Mouse (Mus musculus) olfactory bulb, adult 2 months (tissue): ENCODE data around the gene Sesn2. TPM values are rescaled to one million over a fixed set of nuclear protein-coding genes. Genes with fewer than 3 reads are reported as not detected.
A peak's percentile ranks its signal among the peaks of the same experiment; 100 is the strongest.
"Not testable (repeated sequence)": the region's sequence is repeated elsewhere in the genome, so short reads cannot be mapped to it uniquely, and the experiment has no call there.

ENCODE experiments used
- H3K27ac ChIP-seq: fragments of 200-500 bp; 2 replicates; pipeline ENCODE4 v1.5.1; 2012; ENCODE audit warnings: low read depth, low read length; ENCODE audit not compliant: insufficient read depth
- H3K4me1 ChIP-seq: fragments of 200-500 bp; 2 replicates; pipeline ENCODE4 v1.6.1; 2012; ENCODE audit warnings: low read length; ENCODE audit not compliant: control insufficient read depth, insufficient read depth
- H3K4me3 ChIP-seq: fragments of 200-500 bp; 2 replicates; pipeline ENCODE4 v1.5.1; 2012; ENCODE audit warnings: mild to moderate bottlenecking, low read depth, low read length, moderate library complexity; ENCODE audit not compliant: insufficient read depth
- CTCF ChIP-seq: fragments of 200-500 bp; IDR thresholded peaks from 2 replicates; pipeline ENCODE4 v1.5.1; 2012; ENCODE audit warnings: low read depth, mild to moderate bottlenecking, low read length, moderate library complexity; ENCODE audit not compliant: insufficient read depth
- POLR2A ChIP-seq: fragments of 200-500 bp; IDR thresholded peaks from 2 replicates; pipeline ENCODE4 v1.6.1; 2012; ENCODE audit warnings: mild to moderate bottlenecking, low read depth, low read length, moderate library complexity; ENCODE audit not compliant: insufficient read depth
- WGBS: fragments of 180-500 bp; shearing (Covaris S2); methylation state at CpG from one replicate; pipeline ENCODE4 v1.1.7; 2018; 5-methylcytosine and 5-hydroxymethylcytosine counted together
- polyA plus RNA-seq: library from polyadenylated mRNA; stranded (reverse); fragments of >200 nt; gene quantifications from 2 replicates; pipeline ENCODE4 v1.2.4, GENCODE M21; 2012; ENCODE audit warnings: low replicate concordance; ENCODE audit not compliant: missing spikeins, insufficient read depth, insufficient read length

Gene Sesn2
- polyA plus RNA-seq: not detected in 2 replicates

GRCm38 (mm10) chr4:132510352-132510798 lies at the start of gene Sesn2:
TSS of gene Sesn2 (minus strand) at chr4:132510501.
- no peak for TF ChIP-seq CTCF
- peak; percentile 99 for TF ChIP-seq POLR2A
- Histone ChIP-seq H3K4me1 (peaks cover 8% of the 10 kb centered on the region), H3K4me3 (peak within 1 kb of the TSS; percentile 71), H3K27ac (no peak within 1 kb of the TSS)
- 0% methylated on average over 32 of the region's 32 CpGs for WGBS

GRCm38 (mm10) chr4:132555550-132555949 lies 45.2 kb upstream of the Sesn2 start:
- H3K4me1 ChIP-seq: peaks cover 11% of the 10 kb centered on the region; the same call in 1 of the 2 replicates
- H3K27ac ChIP-seq, H3K4me3 ChIP-seq: not testable (repeated sequence)
- WGBS: 92% methylated on average over 7 of the region's 7 CpGs

- H3K4me1 ChIP-seq: peaks cover 11% of the 10 kb centered on the region; the same call in 1 of the 2 replicates
- no peak overlapping the region for H3K27ac ChIP-seq
- 63% methylated on average over 8 of the region's 8 CpGs for WGBS
- H3K4me3 ChIP-seq: no peak overlapping the region
- TF ChIP-seq CTCF: no peak
- TF ChIP-seq POLR2A: no peak
Observed at GRCm38 (mm10) chr4:132554653-132555052, 44.4 kb upstream of the Sesn2 start.

- Histone ChIP-seq H3K27ac (no peak overlapping the region), H3K4me1 (peaks cover 11% of the 10 kb centered on the region; the same call in 1 of the 2 replicates), H3K4me3 (no peak overlapping the region)
- no peak for TF ChIP-seq POLR2A
- TF ChIP-seq CTCF: no peak
- 71% methylated on average over 5 of the region's 5 CpGs for WGBS
Observed at GRCm38 (mm10) chr4:132554221-132554620, 43.9 kb upstream of the Sesn2 start.

- WGBS: 23% methylated on average over 8 of the region's 8 CpGs
- H3K27ac ChIP-seq: no peak overlapping the region
- no peak overlapping the region for H3K4me3 ChIP-seq
- peak; percentile 36; the same call in 1 of the 2 replicates for TF ChIP-seq CTCF
- TF ChIP-seq POLR2A: no peak
- peaks cover 5% of the 10 kb centered on the region; the same call in 1 of the 2 replicates for H3K4me1 ChIP-seq
Observed at GRCm38 (mm10) chr4:132545851-132546250, 35.5 kb upstream of the Sesn2 start.

DNA sequence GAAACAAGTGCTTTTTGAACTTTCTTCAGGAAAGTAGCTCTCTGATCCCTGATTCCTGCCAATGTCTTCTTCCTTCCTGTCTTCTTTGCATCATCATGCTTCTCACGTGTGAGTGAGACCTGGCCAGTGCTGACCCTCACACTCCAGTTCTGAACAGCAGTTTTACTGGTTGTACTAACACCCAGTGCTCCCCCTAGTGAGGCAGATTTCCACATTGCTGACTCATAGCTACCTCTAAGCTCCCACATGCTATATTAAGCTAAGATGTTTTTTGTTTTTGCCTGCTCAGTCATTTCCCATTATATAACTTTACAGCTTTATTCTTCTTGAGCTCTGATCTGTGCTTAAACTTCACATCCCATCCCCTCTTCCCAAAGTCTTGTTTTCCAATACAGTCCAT lies 32.4 kb upstream of the Sesn2 start:
- no peak for TF ChIP-seq CTCF
- TF ChIP-seq POLR2A: no peak
- Histone ChIP-seq H3K27ac (peak overlapping the region; percentile 13; the same call in 1 of the 2 replicates), H3K4me1 (peaks cover 6% of the 10 kb centered on the region; the same call in 1 of the 2 replicates), H3K4me3 (no peak overlapping the region)
- WGBS: 46% methylated on average over 1 of the region's 1 CpGs

DNA sequence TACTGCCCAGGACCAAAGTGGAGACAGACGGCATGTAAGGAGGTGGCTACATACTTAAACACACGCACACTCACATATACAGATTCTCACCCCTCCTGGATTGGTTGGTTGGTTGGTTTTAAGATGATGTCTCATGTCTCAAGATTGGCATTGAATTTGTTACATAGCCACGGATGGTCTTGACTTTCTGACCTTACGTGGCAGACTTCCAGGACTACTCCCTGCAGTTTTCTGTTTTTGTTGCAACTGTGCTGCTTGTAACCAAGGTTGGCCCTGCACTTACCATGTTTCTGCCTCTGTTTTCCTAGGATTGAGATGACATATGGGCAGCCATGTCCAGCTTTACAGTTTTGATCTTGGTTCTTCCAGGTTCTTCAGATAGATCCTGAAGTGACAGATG lies 31.1 kb upstream of the Sesn2 start:
- Histone ChIP-seq H3K27ac (no peak overlapping the region), H3K4me1 (peaks cover 13% of the 10 kb centered on the region; the same call in 1 of the 2 replicates), H3K4me3 (no peak overlapping the region)
- WGBS: 82% methylated on average over 4 of the region's 4 CpGs
- TF ChIP-seq POLR2A (no peak), CTCF (no peak)

DNA sequence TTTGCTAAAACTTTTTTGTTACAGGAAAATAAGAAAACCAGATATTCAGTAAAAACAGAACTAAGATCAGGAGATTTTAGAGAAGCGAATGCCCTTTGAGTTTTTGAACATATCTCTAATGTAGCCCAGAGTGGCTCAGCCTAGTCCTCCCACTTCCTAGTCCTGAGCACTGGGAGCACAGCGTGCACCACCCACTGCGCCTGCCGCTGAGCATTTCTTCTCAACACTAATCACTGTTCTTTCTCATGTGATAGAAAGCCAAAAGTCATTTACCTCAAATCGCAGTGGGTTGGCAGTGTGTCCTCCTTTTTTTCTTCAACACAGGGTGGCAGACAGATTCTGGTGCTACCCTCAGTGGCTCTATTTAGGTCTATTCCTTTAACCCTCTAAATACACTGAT lies 29.2 kb upstream of the Sesn2 start:
- TF ChIP-seq CTCF: no peak
- no peak for TF ChIP-seq POLR2A
- H3K4me3 ChIP-seq: no peak overlapping the region
- 47% methylated on average over 5 of the region's 5 CpGs for WGBS

DNA sequence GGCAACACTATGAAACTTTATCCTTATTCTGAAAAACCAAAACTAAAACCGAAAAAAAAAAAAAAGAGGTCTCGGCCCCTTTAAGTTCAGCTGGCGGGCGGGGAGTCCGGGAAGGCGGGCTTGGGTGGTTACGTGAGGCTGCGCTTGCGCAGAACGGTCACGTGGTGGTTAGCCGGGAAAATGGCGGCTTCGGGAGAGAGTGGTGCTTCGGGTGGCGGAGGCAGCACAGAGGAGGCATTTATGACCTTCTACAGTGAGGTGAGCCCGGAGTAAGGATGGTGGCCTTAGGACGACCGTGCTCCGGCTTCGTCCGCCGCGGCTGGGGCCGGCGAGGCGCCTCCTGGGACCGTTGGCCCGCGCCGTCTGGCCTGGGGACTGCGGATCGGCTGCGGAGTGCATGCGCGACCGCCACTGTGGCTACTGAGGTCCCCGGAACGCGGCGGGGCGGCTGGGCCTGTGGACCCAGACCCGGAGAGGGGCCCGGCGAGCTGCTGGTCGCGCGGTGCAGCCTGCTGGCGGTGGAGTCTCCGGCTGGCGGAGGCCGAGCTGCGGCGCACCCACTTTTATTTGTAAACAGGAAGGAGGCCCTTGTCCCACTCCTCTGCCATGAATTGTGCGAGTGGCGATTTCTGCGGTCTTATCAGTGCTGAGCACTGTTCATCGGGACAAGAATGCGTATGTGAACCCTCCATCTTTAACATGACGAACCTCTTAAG lies 25.3 kb upstream of the Sesn2 start, which contains the start of gene Dnajc8:
Gene Dnajc8 (plus strand): TSS at position 145 of the 716 bp plus-strand sequence.
- TF ChIP-seq POLR2A: peak; percentile 76
- TF ChIP-seq CTCF: no peak
- WGBS: under 1% methylated on average over 60 of the region's 60 CpGs
- H3K4me3 ChIP-seq: peak within 1 kb of the TSS; percentile 95
- H3K27ac ChIP-seq: peak within 1 kb of the TSS; percentile 76
- H3K4me1 ChIP-seq: peaks cover 8% of the 10 kb centered on the region; the same call in 1 of the 2 replicates

More for the DNA sequence above, 29.2 kb upstream of the Sesn2 start:
- Histone ChIP-seq H3K27ac (no peak overlapping the region), H3K4me1 (peaks cover 13% of the 10 kb centered on the region; the same call in 1 of the 2 replicates)
